Mouse (Mus musculus): Measurements from ENCODE around the gene Kcnc4.

- no peak for TF ChIP-seq EP300 (IDR thresholded peaks at IDR 0.05; ENCODE audit: low read depth)
- no peak for TF ChIP-seq CTCF (IDR thresholded peaks at IDR 0.05; ENCODE audit: low read depth)
These were observed 40.9 kb upstream of the Kcnc4 start for GRCm38 (mm10) chr3:107500301-107500700.

Data from heart, postnatal 0 days (tissue).